Mouse (Mus musculus): ENCODE measurements around the gene Thsd7a.

Gene Thsd7a

GRCm38 (mm10) chr6:12315070-12315909 lies 433.9 kb downstream of the Thsd7a start:
- TF ChIP-seq GATA4 (IDR thresholded peaks at IDR 0.05; ENCODE audit: insufficient replicate concordance, low read length): no peak

GRCm38 (mm10) chr6:12307502-12307901 lies 441.7 kb downstream of the Thsd7a start:
- TF ChIP-seq GATA4 (IDR thresholded peaks at IDR 0.05; ENCODE audit: insufficient replicate concordance, low read length): no peak

GRCm38 (mm10) chr6:12262641-12263400 lies 486.4 kb downstream of the Thsd7a start:
- no peak for TF ChIP-seq GATA4 (IDR thresholded peaks at IDR 0.05; ENCODE audit: insufficient replicate concordance, low read length)
